Mouse (Mus musculus) liver, adult 2 months (tissue): ENCODE measurements around the gene Hist1h4m.
"Not testable (repeated sequence)": the region's sequence is repeated elsewhere in the genome, so short reads cannot be mapped to it uniquely, and the experiment has no call there.

ENCODE experiments used
- CTCF ChIP-seq: fragments of 200-500 bp; IDR thresholded peaks from 2 replicates; pipeline ENCODE4 v1.5.1; 2011; ENCODE audit warnings: low read depth, low read length, control low read depth
- POLR2A ChIP-seq: fragments of 200-500 bp; IDR thresholded peaks from 2 replicates; pipeline ENCODE4 v1.6.1; 2011; ENCODE audit warnings: low read length, control low read depth; ENCODE audit not compliant: insufficient read depth; ENCODE audit errors: extremely low read depth

DNA sequence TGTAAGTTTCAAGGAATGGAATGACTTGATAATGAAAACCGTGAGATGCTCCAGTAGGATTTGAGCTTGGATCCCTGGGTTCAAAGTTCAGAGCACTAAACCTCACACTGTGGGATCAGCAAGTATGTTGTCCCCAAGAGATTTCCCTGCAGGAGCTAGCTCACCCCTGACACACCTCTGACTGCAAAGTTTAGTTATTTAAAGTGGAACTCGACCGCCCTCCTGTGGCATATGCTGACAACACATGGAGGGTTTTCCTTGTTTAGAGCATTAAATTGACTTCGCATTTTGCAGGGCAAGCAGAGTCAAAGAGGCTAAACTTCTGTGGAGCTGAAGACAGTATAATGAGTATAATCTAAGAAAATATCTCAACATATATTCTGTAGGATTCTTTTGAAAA is 8.5 kb upstream of the Hist1h4m start:
- TF ChIP-seq CTCF, POLR2A: not testable (repeated sequence)
